9 mouse cellular contexts compared by ENCODE assay signal in genomic region chr7:25132318-25132960, GRCm38 (mm10). TPM values are rescaled to one million over a fixed set of nuclear protein-coding genes. Genes with fewer than 3 reads are reported as not detected.
DNase-seq lines count a peak whose midpoint lies in the region; ATAC-seq and TF ChIP-seq lines count a peak whose summit lies in the region.
"Had no signal": no experiment of that assay in that cellular context is flagged by ENCODE, and none has a peak within 500 bp of the region (broad histone marks: within the 10 kb centered on the region; RNA-seq: fewer than 3 reads in every experiment).

No protein-coding gene starts in this region.

- peak overlapping the region; percentile 4; the same call in 1 of the 2 replicates for H3K4me3 ChIP-seq in kidney, adult 2 months (ENCODE audit: insufficient read depth, low read depth, low read length)

- no peaks in the 10 kb centered on the region for H3K27me3 ChIP-seq in kidney, adult 2 months (replicated peaks; ENCODE audit: control insufficient read depth, insufficient read depth, low read length)

- H3K27ac ChIP-seq in kidney, adult 2 months (ENCODE audit: insufficient read depth, low read depth, low read length): no peak overlapping the region
- H3K27ac ChIP-seq: kidney, postnatal 0 days had no signal

- H3K4me1 ChIP-seq in kidney, adult 2 months (ENCODE audit: control insufficient read depth, insufficient read depth, low read length): no peaks in the 10 kb centered on the region

- no peak for TF ChIP-seq CTCF in kidney, adult 2 months (conservative IDR thresholded peaks at IDR 0.05; ENCODE audit: insufficient read depth, insufficient read length, low read depth, low read length)

- no peak for TF ChIP-seq POLR2A in kidney, adult 2 months (IDR thresholded peaks at IDR 0.05; ENCODE audit: low read depth, low read length)

- H3K36me3 ChIP-seq in kidney, adult 2 months (ENCODE audit: control insufficient read depth, insufficient read depth, low read length): no peaks in the 10 kb centered on the region

- ATAC-seq in granulocyte monocyte progenitor cell, adult 5-6 weeks (replicated peaks; ENCODE audit: poor library complexity, severe bottlenecking): peak; percentile 59

- DNase-seq in kidney, adult 2 months: no peak
- DNase-seq in kidney, adult 8-10 months: no peak
- peak; percentile 44 for DNase-seq in liver
- peak; percentile 76 for DNase-seq in naive thymus-derived CD4-positive, alpha-beta T cell, adult 2 months (ENCODE audit: low read depth)
- DNase-seq in right cerebral cortex, postnatal 10 days (ENCODE audit: low spot score in 2 of 2): no peak
- no peak for DNase-seq in cerebellum, adult 11-12 months
- DNase-seq in gastrocnemius, adult 18-20 months (ENCODE audit: low spot score): no peak

- WGBS in kidney, adult 2 months: 5% methylated on average over 25 of the region's 25 CpGs

RNA-seq across cellular contexts. Expression of gene Pou2f2, which starts 47.1 kb away (rescaled TPM):
- polyA plus RNA-seq in kidney, adult 2 months (2012; rRNA removed): 1.1 and 2.6 TPM in 2 replicates
- total RNA-seq in granulocyte monocyte progenitor cell, adult 5-6 weeks (2014; fragmentation: Nextera tagmentation): 18.4 and 26.6 TPM in 2 replicates
- 5.0 and 5.1 TPM in 2 replicates for total RNA-seq in granulocyte monocyte progenitor cell, adult 5-6 weeks (2017)
- total RNA-seq in gastrocnemius, adult 18-20 months (2021): under 1 TPM; 0.07 to 0.09 TPM

Comparison
In these comparisons a context has a peak if more than half of its experiments do, and no peak if none do; other contexts are left out.
1. DNase-seq: peak in liver (single experiment) and naive thymus-derived CD4-positive, alpha-beta T cell, adult 2 months (single experiment); none in kidney, adult 2 months (single experiment), kidney, adult 8-10 months (0 of 2), right cerebral cortex, postnatal 10 days (0 of 2), cerebellum, adult 11-12 months (single experiment) and gastrocnemius, adult 18-20 months (single experiment).
2. RNA of gene Pou2f2, which starts 47.1 kb away (total RNA-seq): 5.0 to 26.6 TPM in granulocyte monocyte progenitor cell, adult 5-6 weeks; 0.07 to 0.09 TPM in gastrocnemius, adult 18-20 months; every median in the first group is over 4 times any median in the second.